In genomic region chr6:119558855-119559254, GRCm38 (mm10) we compare ENCODE assay signal across 18 mouse cellular contexts.
"Had no signal": no experiment of that assay in that cellular context is flagged by ENCODE, and none has a peak within 500 bp of the region (broad histone marks: within the 10 kb centered on the region; RNA-seq: fewer than 3 reads in every experiment).

No protein-coding gene starts in this region.

- H3K27me3 ChIP-seq: kidney, embryonic 15.5 days; midbrain, embryonic 13.5 days; neural tube, embryonic 13.5 days had no signal

- ATAC-seq: midbrain, embryonic 13.5 days; midbrain, embryonic 16.5 days had no signal

- H3K4me3 ChIP-seq: kidney, embryonic 15.5 days; left cerebral cortex, adult 2 months; liver, embryonic 13.5 days; megakaryocyte, embryonic 14.5 days; midbrain, embryonic 10.5 days; midbrain, embryonic 13.5 days; myocyte; neural tube, embryonic 13.5 days had no signal

- H3K27ac ChIP-seq: kidney, embryonic 15.5 days; left cerebral cortex, adult 2 months; liver, embryonic 13.5 days; midbrain, embryonic 10.5 days; midbrain, embryonic 13.5 days; neural tube, embryonic 13.5 days had no signal

- H3K9ac ChIP-seq: kidney, embryonic 15.5 days; liver, embryonic 13.5 days; midbrain, embryonic 13.5 days; neural tube, embryonic 13.5 days had no signal

- H3K4me2 ChIP-seq: kidney, embryonic 15.5 days; liver, embryonic 13.5 days; midbrain, embryonic 13.5 days; neural tube, embryonic 13.5 days had no signal

- DNase-seq: kidney, adult 11 months; kidney, adult 8-10 months; kidney, postnatal 10 days; kidney, postnatal 36 days; layer of hippocampus, postnatal 36 days; liver, embryonic 13.5 days; lung, adult 2 months; lung, postnatal 14 days; retina, postnatal 1 day; thymus, postnatal 25 days had no signal

- H3K9me3 ChIP-seq: kidney, embryonic 15.5 days; liver, embryonic 13.5 days; midbrain, embryonic 10.5 days; midbrain, embryonic 13.5 days; neural tube, embryonic 13.5 days had no signal

- H3K4me1 ChIP-seq: midbrain, embryonic 13.5 days; neural tube, embryonic 13.5 days had no signal

- H3K36me3 ChIP-seq: kidney, embryonic 15.5 days; liver, embryonic 13.5 days; midbrain, embryonic 10.5 days; midbrain, embryonic 13.5 days; neural tube, embryonic 13.5 days had no signal
